Mouse (Mus musculus): ENCODE data around the gene Nfia.

DNA sequence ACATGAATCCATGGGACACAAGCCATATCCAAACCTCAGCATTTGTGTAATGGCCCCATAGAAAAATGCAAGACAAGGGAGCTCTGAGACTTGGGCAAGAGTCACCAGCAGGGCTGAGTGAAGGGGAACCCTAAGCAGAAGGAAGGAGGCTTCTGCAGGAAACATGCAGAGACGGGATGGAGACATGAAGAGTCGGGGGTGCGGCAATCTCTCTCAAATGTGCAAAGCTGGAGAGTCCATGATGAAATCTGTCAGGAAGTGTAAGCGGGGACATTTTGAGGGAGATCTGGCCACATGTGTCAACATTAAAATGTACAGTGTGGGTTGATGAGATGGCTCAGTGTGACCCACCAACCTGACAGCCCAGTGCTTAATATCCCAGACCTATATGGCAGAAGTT, 361.5 kb downstream of the Nfia start:
- no peak for TF ChIP-seq POLR2A (IDR thresholded peaks at IDR 0.05; ENCODE audit: insufficient read depth, low read depth, low read length)
- no peak for TF ChIP-seq CTCF (IDR thresholded peaks at IDR 0.05; ENCODE audit: insufficient read depth, low read depth, low read length)
